8 mouse cellular contexts compared by ENCODE assay signal in the genomic region with DNA sequence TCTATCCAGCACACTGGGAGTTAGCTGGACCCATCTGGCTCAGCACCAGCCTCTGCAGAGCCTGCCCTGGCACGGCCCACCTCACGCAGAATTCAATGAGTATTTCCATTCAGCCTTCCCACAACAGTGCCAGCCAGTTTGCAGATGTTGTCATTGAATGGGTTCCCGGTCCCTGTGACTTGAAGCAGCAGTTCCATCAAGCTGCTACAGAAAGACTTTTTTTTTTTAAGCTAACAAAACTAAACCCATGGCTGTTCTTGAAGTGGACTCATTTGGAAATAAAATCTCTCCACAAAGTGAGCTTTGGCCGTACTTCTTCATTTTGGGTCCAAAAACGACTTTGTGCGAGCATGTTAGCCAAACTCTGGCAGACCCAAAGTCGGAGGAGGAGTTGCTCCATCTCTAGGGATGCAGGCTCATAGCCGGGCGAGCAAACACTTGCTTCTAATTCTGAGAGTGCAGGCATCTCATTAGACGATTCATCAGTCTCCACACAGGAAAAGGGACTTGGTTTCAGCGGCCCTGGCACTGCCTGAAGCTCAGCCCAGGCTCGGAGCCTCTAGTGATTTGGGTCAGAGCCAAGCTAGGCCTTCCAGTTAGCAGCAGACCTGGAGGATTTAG.
DNase-seq lines count a peak whose midpoint lies in the region; ATAC-seq lines count a peak whose summit lies in the region.

No protein-coding gene starts in this region.

- no peaks in the 10 kb centered on the region for H3K9me3 ChIP-seq in embryonic facial prominence, embryonic 13.5 days
- no peaks in the 10 kb centered on the region for H3K9me3 ChIP-seq in embryonic facial prominence, embryonic 10.5 days

- H3K4me2 ChIP-seq in embryonic facial prominence, embryonic 13.5 days: no peak overlapping the region

- DNase-seq in embryonic facial prominence, embryonic 10.5 days (ENCODE audit: low spot score): no peak
- DNase-seq in brain, embryonic 18.5 days (ENCODE audit: low read depth, low spot score): peak; percentile 73
- peak; percentile 22 for DNase-seq in gastrocnemius, postnatal 10 days
- peak; percentile 70 to 79 for DNase-seq in left cerebral cortex, postnatal 10 days (ENCODE audit: extremely low spot score in 1 of 2, low spot score in 2 of 2)
- DNase-seq in natural killer cell, adult 2 months (ENCODE audit: low spot score in 2 of 2): no peak
- no peak for DNase-seq in kidney, postnatal 36 days
- no peak for DNase-seq in urinary bladder, postnatal 25 days (ENCODE audit: low spot score)

- H3K9ac ChIP-seq in embryonic facial prominence, embryonic 13.5 days: no peak overlapping the region

- WGBS in embryonic facial prominence, embryonic 13.5 days: 60% methylated on average over 12 of the region's 12 CpGs
- WGBS in embryonic facial prominence, embryonic 10.5 days: 84% methylated on average over 12 of the region's 12 CpGs

- intact Hi-C loops in left cerebral cortex, postnatal 10 days (cut with DNase I): no loop called here

- H3K4me1 ChIP-seq in embryonic facial prominence, embryonic 13.5 days: peaks cover 5% of the 10 kb centered on the region; the same call in 1 of the 2 replicates
- H3K4me1 ChIP-seq in embryonic facial prominence, embryonic 10.5 days: no peaks in the 10 kb centered on the region

- no peaks in the 10 kb centered on the region for H3K27me3 ChIP-seq in embryonic facial prominence, embryonic 13.5 days
- H3K27me3 ChIP-seq in embryonic facial prominence, embryonic 10.5 days (replicated peaks; ENCODE audit: low read depth, poor library complexity, severe bottlenecking): no peaks in the 10 kb centered on the region

- no peak for ATAC-seq in embryonic facial prominence, embryonic 13.5 days (ENCODE audit: insufficient number of reproducible peaks, insufficient read depth, low FRiP score, low TSS enrichment, low read depth)

- no peaks in the 10 kb centered on the region for H3K36me3 ChIP-seq in embryonic facial prominence, embryonic 13.5 days
- no peaks in the 10 kb centered on the region for H3K36me3 ChIP-seq in embryonic facial prominence, embryonic 10.5 days (replicated peaks)

- H3K4me3 ChIP-seq in embryonic facial prominence, embryonic 13.5 days: no peak overlapping the region
- H3K4me3 ChIP-seq in embryonic facial prominence, embryonic 10.5 days: no peak overlapping the region

- H3K27ac ChIP-seq in embryonic facial prominence, embryonic 13.5 days: peak overlapping the region; percentile 33; the same call in 1 of the 2 replicates
- no peak overlapping the region for H3K27ac ChIP-seq in embryonic facial prominence, embryonic 10.5 days (replicated peaks)

Comparison
In these comparisons a context has a peak if more than half of its experiments do, and no peak if none do; other contexts are left out.
1. DNase-seq: peak in brain, embryonic 18.5 days (single experiment), gastrocnemius, postnatal 10 days (single experiment) and left cerebral cortex, postnatal 10 days (2 of 2); none in embryonic facial prominence, embryonic 10.5 days (single experiment), natural killer cell, adult 2 months (0 of 2), kidney, postnatal 36 days (0 of 2) and urinary bladder, postnatal 25 days (single experiment).